Mouse (Mus musculus): Measurements from ENCODE around the gene Ifi205. TPM values are rescaled to one million over a fixed set of nuclear protein-coding genes. Genes with fewer than 3 reads are reported as not detected.
A peak's percentile ranks its signal among the peaks of the same experiment; 100 is the strongest.
"Not testable (repeated sequence)": the region's sequence is repeated elsewhere in the genome, so short reads cannot be mapped to it uniquely, and the experiment has no call there.

Gene Ifi205
- polyA plus RNA-seq, 1 experiment from 2014 or later = 0.05 TPM

GRCm38 (mm10) chr1:174040523-174041177 is 9.0 kb upstream of the Ifi205 start, which contains the start of gene Olfr433:
TSS of gene Olfr433 (plus strand) at chr1:174040705.
- TF ChIP-seq CTCF (IDR thresholded peaks at IDR 0.05) = no peak
- POLR2A ChIA-PET = interaction anchor here (0.5 kb wide), 1 partner anchor 9 kb away, joined by 7 read pairs; no protein-coding TSS in a partner anchor
- in situ Hi-C loops (cut with MboI; ENCODE audit: low pct_unique_long_range_greater_than_20kb) = no loop called here
- ATAC-seq (no peak), DNase-seq (ENCODE audit: low read depth, low spot score) (no peak)
- H3K27me3 ChIP-seq = no peaks in the 10 kb centered on the region
- CTCF ChIA-PET = no interaction called here

- in situ Hi-C loops (cut with MboI; ENCODE audit: low pct_unique_long_range_greater_than_20kb) = no loop called here
- H3K27me3 ChIP-seq = no peaks in the 10 kb centered on the region
- ChIA-PET POLR2A (no interaction called here), CTCF (no interaction called here)
- no peak for DNase-seq (ENCODE audit: low read depth, low spot score)
- no peak for TF ChIP-seq CTCF (IDR thresholded peaks at IDR 0.05)
- ATAC-seq = no peak
Observed at GRCm38 (mm10) chr1:174038480-174038879, 6.9 kb upstream of the Ifi205 start.

DNA sequence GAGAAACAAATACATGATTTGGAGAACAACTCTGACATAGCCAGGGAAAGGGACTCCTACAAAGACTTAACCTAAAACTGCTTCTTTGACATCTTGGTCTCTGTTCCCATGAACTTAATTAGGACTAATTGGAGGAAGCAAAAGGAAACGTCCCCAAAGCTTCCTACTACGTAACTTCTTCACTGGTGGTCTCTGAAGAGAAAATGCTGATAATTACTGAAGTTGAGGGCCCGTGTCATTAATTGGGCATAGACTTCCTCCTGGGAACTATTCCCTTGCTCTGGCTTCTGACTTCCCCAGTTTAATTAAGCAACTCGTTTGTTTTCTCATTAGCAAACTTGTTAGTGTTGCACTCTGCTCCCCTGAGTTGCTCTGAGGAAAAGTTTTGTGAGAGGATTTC is 4.2 kb upstream of the Ifi205 start:
- POLR2A ChIA-PET = no interaction called here
- no peak for ATAC-seq

DNA sequence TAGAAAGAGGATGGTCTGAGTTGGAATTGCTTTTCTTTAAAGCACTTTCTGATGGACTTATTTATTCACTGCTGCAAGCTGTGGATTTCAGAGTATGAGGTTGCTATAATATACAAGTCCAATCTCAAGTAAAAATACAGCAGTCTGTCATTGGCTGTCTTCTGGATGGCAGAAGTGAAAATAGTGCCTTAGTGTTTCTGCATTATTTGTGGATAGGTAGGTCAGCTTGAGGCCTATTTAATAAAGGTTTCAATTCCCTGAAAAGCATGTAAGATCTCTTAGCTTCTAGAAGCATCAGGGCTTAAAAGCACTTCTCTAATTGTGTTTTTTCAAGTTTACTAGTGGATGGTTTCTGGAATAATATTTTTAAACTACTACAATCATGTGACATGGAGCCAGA is 24.6 kb downstream of the Ifi205 start:
- H3K27me3 ChIP-seq; in situ Hi-C loops (cut with MboI; ENCODE audit: low pct_unique_long_range_greater_than_20kb); POLR2A ChIA-PET; DNase-seq (ENCODE audit: low read depth, low spot score); CTCF ChIA-PET; ATAC-seq: not testable (repeated sequence)

More for the DNA sequence above, 4.2 kb upstream of the Ifi205 start:
- H3K27me3 ChIP-seq = no peaks in the 10 kb centered on the region
- no peak for TF ChIP-seq CTCF (IDR thresholded peaks at IDR 0.05)
- in situ Hi-C loops (cut with MboI; ENCODE audit: low pct_unique_long_range_greater_than_20kb) = no loop called here
- no peak for DNase-seq (ENCODE audit: low read depth, low spot score)
- CTCF ChIA-PET = no interaction called here

GRCm38 (mm10) chr1:174004352-174005109 is 27.1 kb downstream of the Ifi205 start:
- DNase-seq (ENCODE audit: low read depth, low spot score); in situ Hi-C loops (cut with MboI; ENCODE audit: low pct_unique_long_range_greater_than_20kb); ATAC-seq; H3K27me3 ChIP-seq; POLR2A ChIA-PET; CTCF ChIA-PET: not testable (repeated sequence)

- POLR2A ChIA-PET = no interaction called here
- in situ Hi-C loops (cut with MboI; ENCODE audit: low pct_unique_long_range_greater_than_20kb) = no loop called here
- TF ChIP-seq CTCF (IDR thresholded peaks at IDR 0.05) = no peak
- DNase-seq (ENCODE audit: low read depth, low spot score) = no peak
- CTCF ChIA-PET = no interaction called here
- no peaks in the 10 kb centered on the region for H3K27me3 ChIP-seq
- no peak for ATAC-seq
Observed at GRCm38 (mm10) chr1:173995003-173995402, 36.6 kb downstream of the Ifi205 start.

GRCm38 (mm10) chr1:173982694-173983305 is 48.8 kb downstream of the Ifi205 start, which contains the start of gene Ifi202b:
TSS of gene Ifi202b (minus strand) at chr1:173982744.
- CTCF ChIA-PET; DNase-seq (ENCODE audit: low read depth, low spot score); POLR2A ChIA-PET; H3K27me3 ChIP-seq: not testable (repeated sequence)
- in situ Hi-C loops (cut with MboI; ENCODE audit: low pct_unique_long_range_greater_than_20kb) = loop anchor here (5.0 kb wide), 1 partner anchor 135 kb away; no protein-coding TSS in a partner anchor
- peak; percentile 48 for ATAC-seq

DNA sequence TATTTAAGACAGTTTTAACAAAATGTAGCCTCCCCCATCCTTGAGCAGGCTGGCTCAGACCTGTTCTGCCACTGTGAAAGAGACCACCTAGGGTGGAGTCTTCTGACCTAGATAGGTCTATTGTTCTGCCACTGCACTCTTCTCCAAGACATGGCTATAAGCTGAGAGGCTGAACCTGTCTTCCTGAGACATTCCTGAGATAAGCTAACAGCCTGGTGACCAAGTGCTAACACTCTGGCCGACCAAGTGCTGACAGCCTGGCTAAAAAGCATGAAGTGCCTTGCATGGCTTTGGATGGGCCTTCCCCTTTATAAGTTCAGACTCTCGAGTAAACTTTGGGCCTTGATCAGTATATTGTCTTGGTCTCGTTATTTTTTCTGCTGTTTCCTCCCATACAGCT is 50.6 kb downstream of the Ifi205 start:
- DNase-seq (ENCODE audit: low read depth, low spot score); ATAC-seq; CTCF ChIA-PET; POLR2A ChIA-PET; H3K27me3 ChIP-seq: not testable (repeated sequence)
- in situ Hi-C loops (cut with MboI; ENCODE audit: low pct_unique_long_range_greater_than_20kb) = loop anchor here (5.0 kb wide), 1 partner anchor 134 kb away; no protein-coding TSS in a partner anchor

- ATAC-seq = no peak
- TF ChIP-seq CTCF (IDR thresholded peaks at IDR 0.05) = no peak
- POLR2A ChIA-PET = no interaction called here
- H3K27me3 ChIP-seq = peaks cover 5% of the 10 kb centered on the region
- CTCF ChIA-PET = no interaction called here
- DNase-seq (ENCODE audit: low read depth, low spot score) = no peak
- in situ Hi-C loops (cut with MboI; ENCODE audit: low pct_unique_long_range_greater_than_20kb) = loop anchor here (5.0 kb wide), 1 partner anchor 55 kb away; no protein-coding TSS in a partner anchor
Observed at GRCm38 (mm10) chr1:173977622-173978021, 54.0 kb downstream of the Ifi205 start.

DNA sequence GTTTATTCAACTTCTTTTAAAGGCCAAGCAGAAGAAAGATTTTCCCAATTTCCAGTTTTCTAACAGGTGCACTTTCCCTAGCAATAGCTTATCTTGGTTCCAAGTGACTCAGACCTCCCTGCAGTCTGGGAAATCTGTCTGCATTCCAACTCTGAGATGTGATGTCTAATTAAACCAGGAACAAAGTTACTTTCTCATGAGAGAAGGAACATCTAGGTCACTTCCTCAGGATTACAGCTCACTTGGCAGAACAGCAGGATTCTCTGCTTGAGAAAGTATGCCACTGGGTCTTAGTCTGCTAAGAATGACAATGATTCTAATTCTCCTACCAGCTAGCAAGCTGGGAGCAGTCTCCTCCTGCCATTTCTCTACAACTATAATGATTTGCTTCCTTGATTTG is 58.5 kb downstream of the Ifi205 start:
- in situ Hi-C loops (cut with MboI; ENCODE audit: low pct_unique_long_range_greater_than_20kb) = no loop called here
- DNase-seq (ENCODE audit: low read depth, low spot score) (peak; percentile 9), ATAC-seq (peak; percentile 80)
- no peak for TF ChIP-seq CTCF (IDR thresholded peaks at IDR 0.05)
- H3K27me3 ChIP-seq = peaks cover 5% of the 10 kb centered on the region
- ChIA-PET CTCF (no interaction called here), POLR2A (no interaction called here)

Other genes starting within 250 kb of the Ifi205 start
- 2.7 TPM for gene Ifi211, start 118.8 kb downstream of the Ifi205 start, polyA plus RNA-seq (2021)
- 0.85 TPM for gene Mndal, start 89.3 kb downstream of the Ifi205 start, polyA plus RNA-seq (2021)
- gene Ifi203, start 89.1 kb downstream of the Ifi205 start, polyA plus RNA-seq (2021) = 0.77 TPM
- gene Ifi202b, start 49.1 kb downstream of the Ifi205 start, polyA plus RNA-seq (2021) = 8.1 TPM
- not detected for gene Olfr433, start 8.9 kb upstream of the Ifi205 start, polyA plus RNA-seq (2021)
- not detected for gene Olfr432, start 17.4 kb upstream of the Ifi205 start, polyA plus RNA-seq (2021)
- gene Olfr430, start 34.8 kb upstream of the Ifi205 start, polyA plus RNA-seq (2021) = not detected
- not detected for gene Olfr429, start 52.5 kb upstream of the Ifi205 start, polyA plus RNA-seq (2021)
- gene Olfr427, start 65.1 kb upstream of the Ifi205 start, polyA plus RNA-seq (2021) = not detected
- not detected for gene Olfr231, start 89.4 kb upstream of the Ifi205 start, polyA plus RNA-seq (2021)
- not detected for gene Olfr424, start 99.7 kb upstream of the Ifi205 start, polyA plus RNA-seq (2021)
- gene Olfr420, start 123.8 kb upstream of the Ifi205 start, polyA plus RNA-seq (2021) = not detected
- gene Spta1, start 141.0 kb upstream of the Ifi205 start, polyA plus RNA-seq (2021) = not detected
- gene Olfr419, start 220.3 kb upstream of the Ifi205 start, polyA plus RNA-seq (2021) = not detected